Mouse (Mus musculus): ENCODE measurements around the gene Pip4k2a.
"Not testable (repeated sequence)": the region's sequence is repeated elsewhere in the genome, so short reads cannot be mapped to it uniquely, and the experiment has no call there.

Pip4k2a gene

DNA sequence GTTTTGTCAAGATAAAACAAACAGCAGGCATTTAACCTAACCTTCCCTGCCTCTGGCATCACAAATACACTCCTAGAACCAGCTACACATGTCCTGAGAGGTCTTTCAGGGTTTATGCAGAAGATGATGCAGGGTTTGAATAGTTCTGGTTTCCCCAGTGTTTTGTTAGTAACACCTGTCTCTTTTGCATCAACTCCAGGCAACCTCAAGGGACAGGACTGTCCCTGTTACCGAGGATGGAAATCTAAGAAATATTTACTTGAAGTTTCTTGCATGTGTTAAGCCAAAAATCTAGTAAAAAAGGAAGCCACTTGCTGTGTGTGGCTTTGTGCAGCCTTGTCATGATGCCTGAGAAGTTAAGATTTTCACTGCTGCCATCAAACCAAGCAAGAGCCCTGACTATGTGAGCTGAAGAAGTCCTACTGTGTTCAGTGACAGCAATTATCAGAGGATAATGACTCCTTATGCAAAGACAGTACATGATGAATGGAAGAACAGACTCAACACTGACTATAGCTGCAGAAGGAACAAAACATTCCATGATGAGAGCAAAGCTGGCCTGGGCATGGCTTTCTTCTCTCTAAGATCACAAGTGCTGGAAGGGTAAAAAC, 76.3 kb downstream of the Pip4k2a start:
- peak; percentile 52 for DNase-seq

DNA sequence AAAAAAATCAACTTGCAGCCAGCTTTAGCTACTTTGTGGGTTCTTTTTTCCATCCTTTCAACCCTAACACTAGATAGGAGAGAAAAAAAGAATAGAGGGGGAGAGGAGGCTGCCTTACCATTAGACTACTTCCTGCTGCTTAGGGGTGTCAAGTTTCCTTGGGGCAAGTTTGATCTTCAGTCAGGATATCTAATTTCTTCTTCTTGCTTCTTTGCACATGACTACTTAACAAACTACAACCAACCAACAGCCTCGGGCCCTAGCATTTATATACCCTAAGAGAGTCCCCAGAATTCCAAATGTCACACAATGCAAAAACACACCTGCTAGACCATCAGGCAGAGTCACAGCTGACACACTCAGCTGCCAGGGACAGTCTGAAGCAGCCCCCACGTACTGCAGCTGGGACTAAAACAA, 77.5 kb downstream of the Pip4k2a start:
- peak; percentile 65 for DNase-seq

- DNase-seq = peak; percentile 73
These were observed 78.0 kb downstream of the Pip4k2a start for GRCm38 (mm10) chr2:18919797-18920354.

GRCm38 (mm10) chr2:18917838-18918237, 80.1 kb downstream of the Pip4k2a start:
- DNase-seq = no peak

GRCm38 (mm10) chr2:18917380-18917750, 80.6 kb downstream of the Pip4k2a start:
- DNase-seq = no peak

DNA sequence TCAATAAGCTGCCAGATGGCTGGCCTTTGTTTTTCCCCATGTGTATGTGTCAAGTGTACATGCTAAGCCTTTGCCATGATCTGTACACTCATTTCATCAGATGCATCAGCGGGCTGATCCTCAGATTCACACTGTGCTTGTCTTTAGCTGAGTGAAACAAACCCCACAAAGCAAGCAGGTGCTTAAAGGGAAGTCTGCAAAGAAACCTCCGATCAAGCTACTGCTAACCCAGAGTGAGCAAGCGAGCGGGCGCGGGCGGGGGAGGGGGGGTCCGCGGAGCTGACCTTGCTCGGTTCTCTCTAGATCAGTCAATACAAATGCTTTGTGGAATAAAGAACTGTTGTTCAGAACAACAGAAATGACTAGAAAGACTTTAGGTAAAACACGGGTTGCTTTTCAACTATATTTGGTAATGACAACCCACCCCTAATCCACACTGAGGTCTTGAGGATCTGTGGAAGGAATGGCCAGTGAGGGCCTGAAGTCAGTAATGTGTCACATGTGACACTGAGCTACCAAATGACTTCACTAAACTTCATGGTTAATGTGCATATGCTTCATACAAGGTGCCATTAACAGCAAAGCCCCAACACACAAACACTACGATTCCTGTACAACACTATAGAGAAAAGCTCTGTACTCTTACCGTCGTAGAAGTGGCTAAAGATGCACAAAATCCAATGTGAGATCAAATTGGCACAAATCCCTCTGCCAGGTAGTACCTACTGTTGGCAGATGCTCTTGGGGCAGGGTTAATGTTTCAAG, 81.1 kb downstream of the Pip4k2a start:
- no peak for DNase-seq

GRCm38 (mm10) chr2:18916042-18916407, 81.9 kb downstream of the Pip4k2a start:
- peak; percentile 87 for DNase-seq

GRCm38 (mm10) chr2:18915372-18916041, 82.4 kb downstream of the Pip4k2a start:
- peak; percentile 49 for DNase-seq

DNA sequence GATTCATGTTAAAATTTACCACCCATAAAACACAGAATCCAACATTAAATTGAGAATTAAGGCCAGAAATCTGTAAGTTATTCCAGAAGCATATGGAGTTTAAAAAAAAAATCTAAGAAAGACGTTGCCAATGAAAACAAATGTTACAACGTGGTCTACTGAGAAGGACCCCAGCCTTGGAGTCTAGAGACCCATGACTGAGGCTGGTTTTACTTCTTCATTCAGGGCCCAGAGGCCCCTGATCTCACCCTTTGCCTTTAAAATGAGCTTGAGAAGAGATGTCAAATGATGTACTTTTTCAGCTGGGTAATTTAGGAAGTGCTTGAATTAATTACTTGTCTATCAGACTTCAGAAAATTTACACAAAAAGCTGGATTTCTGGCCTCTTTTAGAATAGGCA, 83.2 kb downstream of the Pip4k2a start:
- no peak for DNase-seq

DNA sequence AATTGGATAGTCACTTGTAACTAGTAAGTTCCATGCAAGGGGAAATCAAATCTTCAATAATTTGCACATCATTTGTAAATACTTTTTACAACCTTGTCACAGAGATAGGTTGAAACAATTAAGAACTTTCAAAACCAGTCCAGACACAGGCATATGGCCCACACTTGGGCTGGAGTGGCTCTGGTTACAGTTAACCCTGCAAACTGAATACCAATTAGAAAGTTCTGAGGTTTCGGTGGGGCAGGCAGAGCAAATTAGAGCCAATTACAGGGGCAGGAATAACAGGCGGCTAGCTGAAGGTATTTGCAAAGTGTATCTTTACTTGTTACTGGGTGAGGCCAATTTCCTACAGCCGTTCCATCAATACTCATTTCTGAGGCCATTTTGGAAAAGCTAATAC, 84.3 kb downstream of the Pip4k2a start:
- no peak for DNase-seq

- no peak for DNase-seq
These were observed 86.5 kb downstream of the Pip4k2a start for GRCm38 (mm10) chr2:18911251-18911934.

DNA sequence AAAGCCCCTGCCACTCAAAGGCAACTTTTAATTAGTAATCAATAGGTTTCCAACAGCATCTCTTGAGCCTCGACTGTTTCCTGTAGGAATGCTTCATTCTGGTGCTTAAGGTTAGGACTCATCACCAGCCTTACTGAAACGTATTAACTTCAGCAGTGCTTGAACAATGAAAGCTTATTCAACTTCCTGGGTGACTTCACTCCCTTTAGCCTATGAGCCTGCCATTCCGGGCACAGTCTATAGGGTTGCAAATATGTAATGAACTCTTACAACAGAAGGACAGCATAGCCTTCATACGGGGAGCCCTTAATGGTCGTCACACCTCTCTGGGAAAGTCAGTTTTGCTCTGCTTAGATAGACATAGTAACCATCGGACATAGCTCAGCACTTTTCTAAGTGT, 87.7 kb downstream of the Pip4k2a start:
- DNase-seq = no peak

- DNase-seq = peak; percentile 83
These were observed 88.2 kb downstream of the Pip4k2a start for GRCm38 (mm10) chr2:18909713-18910112.

DNA sequence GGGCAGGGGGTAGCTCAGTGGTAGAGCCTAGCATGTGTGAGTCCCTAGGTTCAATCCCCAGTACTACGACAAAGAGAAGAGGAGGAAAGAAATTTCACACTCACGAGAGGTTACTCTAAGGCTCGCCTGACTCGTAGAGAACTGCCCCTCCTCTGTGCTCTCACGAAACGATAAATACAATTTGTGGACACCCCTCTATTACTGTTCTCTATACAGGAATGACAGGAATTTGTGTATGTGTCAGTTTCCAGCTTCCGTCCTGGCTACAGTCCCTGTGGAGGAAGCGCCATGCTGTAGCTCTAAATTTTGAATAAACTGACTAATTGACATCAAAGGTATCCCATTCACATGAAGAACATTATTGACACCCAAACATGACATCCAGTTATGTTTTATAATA, 90.7 kb downstream of the Pip4k2a start:
- DNase-seq = peak; percentile 40

GRCm38 (mm10) chr2:18906421-18907084, 91.4 kb downstream of the Pip4k2a start:
- peak; percentile 92 for DNase-seq

- DNase-seq = peak; percentile 86
These were observed 94.4 kb downstream of the Pip4k2a start for GRCm38 (mm10) chr2:18903301-18904068.

DNA sequence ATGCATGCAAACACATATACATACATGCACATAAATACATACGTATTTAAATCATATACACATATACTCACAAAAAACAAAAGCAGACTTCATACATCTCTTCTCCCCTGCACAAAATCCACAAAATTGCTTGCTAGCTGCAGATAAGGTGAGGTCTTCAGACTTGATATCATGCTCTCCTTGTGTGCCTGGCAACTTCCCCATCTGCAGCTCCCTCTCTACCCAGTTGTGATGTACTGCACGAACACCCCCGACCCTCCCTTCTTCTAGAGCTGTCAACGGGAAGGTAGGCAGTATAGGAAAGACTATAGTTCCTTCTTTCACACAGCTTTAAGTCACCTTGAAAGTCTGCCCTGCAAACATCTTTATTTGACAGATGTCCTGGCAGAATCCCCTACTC, 96.8 kb downstream of the Pip4k2a start:
- no peak for DNase-seq

DNA sequence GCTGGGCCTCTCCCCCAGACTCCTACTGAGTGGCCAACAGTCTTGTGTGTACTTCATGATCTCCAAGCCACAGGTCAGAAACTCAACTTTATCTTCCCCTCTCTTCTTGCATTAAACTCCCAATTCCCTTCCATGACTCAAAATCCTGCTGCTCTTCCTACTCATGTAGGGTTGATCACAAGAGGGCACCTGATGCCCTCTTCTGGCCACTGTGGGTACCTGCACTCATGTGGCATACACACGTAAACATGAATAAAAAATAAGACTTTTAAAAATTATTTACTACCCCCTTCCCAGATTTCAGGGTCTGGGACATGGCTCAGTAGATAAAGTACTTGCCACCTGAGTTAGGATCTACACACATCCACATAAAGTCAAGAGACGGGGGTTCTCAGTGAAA, 97.3 kb downstream of the Pip4k2a start:
- peak; percentile 74 for DNase-seq

DNA sequence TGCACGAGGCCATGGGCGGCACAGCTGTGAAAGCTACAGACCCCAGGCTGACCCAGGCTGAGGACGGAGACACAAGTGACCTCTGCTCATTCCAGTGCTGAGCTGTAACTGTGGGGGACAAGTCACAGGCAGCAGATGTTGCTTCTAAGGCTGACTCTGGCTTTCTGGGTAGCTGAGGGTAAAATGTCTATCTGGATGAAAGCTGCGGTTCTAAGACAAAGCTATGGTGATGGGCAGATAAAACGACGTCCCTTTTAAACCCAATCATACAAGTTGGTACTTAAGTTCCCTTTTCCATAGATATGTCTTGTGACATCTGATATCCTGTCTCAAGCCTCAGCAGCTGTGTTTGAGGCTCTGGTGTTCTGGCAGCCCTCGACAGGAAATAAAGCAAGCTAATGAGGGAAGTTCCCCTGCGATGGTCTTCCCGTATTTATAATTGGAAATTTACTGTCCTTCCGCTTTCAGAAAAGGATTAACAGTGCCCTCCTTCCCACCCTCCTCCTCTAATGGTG, 100.1 kb downstream of the Pip4k2a start:
- peak; percentile 97 for DNase-seq

DNA sequence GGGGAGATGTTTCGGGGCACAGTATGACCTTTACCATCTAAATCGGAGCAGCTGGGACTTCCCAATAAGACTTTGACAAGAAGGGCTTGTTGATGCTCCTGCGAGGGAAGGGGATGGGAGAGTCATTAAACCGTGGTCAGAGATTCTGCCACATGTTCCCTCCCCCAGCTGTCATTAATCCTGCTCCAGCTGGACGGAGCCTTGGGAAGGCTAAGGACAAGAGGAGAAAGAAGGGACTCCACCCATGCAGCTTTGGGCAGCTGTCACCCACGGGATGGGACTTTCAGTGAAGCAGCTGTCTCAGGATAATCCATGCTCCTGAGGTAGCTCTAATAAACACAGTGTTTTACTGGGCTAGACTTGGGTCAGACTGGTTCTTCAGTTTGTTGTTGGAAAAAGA, 101.9 kb downstream of the Pip4k2a start:
- DNase-seq = peak; percentile 97

- not testable (repeated sequence) for DNase-seq
These were observed 104.6 kb downstream of the Pip4k2a start for GRCm38 (mm10) chr2:18893336-18893735.

Data from heart, adult 11 months (tissue).